Mouse (Mus musculus): ENCODE measurements around the gene Gas2l3.

- TF ChIP-seq POLR2A (IDR thresholded peaks at IDR 0.05; ENCODE audit: insufficient read depth, low read depth, low read length) (no peak), CTCF (IDR thresholded peaks at IDR 0.05) (no peak)
Measured at GRCm38 (mm10) chr10:89439380-89439779, 4.4 kb downstream of the Gas2l3 start.

All from heart, adult 2 months (tissue).